1 mouse cellular context compared by ENCODE assay signal in the genomic region with DNA sequence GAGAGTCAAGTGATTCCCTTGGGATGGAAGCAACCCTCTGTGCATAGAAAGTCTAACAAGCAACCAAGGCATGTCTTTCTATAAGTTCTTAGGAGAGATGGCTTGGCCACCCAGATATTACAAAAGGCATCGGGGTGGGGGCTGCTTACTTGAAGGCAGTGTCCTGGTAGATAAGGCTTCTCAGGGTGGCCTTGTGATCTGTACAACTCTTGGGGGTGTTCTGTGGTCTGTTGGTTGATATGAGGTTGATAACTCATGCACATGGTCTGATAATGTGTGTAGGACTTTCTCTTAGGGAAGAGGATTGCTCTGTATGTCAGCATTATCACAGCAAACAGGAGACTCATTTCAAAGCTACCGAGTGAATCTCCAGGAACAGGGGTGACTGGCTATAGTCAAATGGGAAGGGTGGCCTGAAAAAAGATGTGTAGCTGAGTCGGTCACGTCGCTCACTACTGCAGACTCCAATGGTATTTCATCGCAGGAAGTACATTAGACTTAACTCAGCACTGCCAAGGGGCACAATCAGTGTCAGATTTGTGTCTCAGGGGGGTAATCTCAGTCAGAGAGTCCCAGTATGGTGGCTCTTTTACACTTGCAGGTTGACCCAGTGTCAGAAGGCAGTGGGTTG.
TF ChIP-seq lines count a peak whose summit lies in the region.

No protein-coding gene starts in this region.

TF ChIP-seq in MEL, 35 proteins besides CTCF, POLR2A, EP300 and RAD21:
- TF ChIP-seq JUND (IDR thresholded peaks at IDR 0.05; ENCODE audit: low read depth, low read length) (no peak), USF1 (IDR thresholded peaks at IDR 0.05; ENCODE audit: low read depth, low read length) (peak; percentile 55), ZKSCAN1 (IDR thresholded peaks at IDR 0.05; ENCODE audit: low read depth, low read length) (no peak), NELFE (IDR thresholded peaks at IDR 0.05; ENCODE audit: low read depth, low read length) (no peak), MEF2A (IDR thresholded peaks at IDR 0.05; ENCODE audit: extremely low read depth, insufficient replicate concordance, low read depth, low read length, poor library complexity, severe bottlenecking) (no peak), MAZ (IDR thresholded peaks at IDR 0.05; ENCODE audit: low read depth, low read length) (peak; percentile 87), CHD1 (IDR thresholded peaks at IDR 0.05; ENCODE audit: low read depth, low read length) (no peak), SIN3A (IDR thresholded peaks at IDR 0.05; ENCODE audit: low read length) (peak; percentile 73), KAT2A (conservative IDR thresholded peaks at IDR 0.05; ENCODE audit: low read depth, low read length) (no peak), ELF1 (IDR thresholded peaks at IDR 0.05; ENCODE audit: low read depth, low read length) (no peak), MYC (IDR thresholded peaks at IDR 0.05; ENCODE audit: low read depth, low read length) (peak; percentile 73; the same call in 1 of the 2 replicates), TCF12 (IDR thresholded peaks at IDR 0.05; ENCODE audit: low read depth, low read length) (peak; percentile 90), SMC3 (IDR thresholded peaks at IDR 0.05; ENCODE audit: low read depth, low read length) (no peak), POLR2AphosphoS2 (IDR thresholded peaks at IDR 0.05; ENCODE audit: low read length) (no peak), RCOR1 (IDR thresholded peaks at IDR 0.05; ENCODE audit: low read depth, low read length) (peak; percentile 90), MYB (IDR thresholded peaks at IDR 0.05; ENCODE audit: low read depth, low read length) (no peak), TAL1 (IDR thresholded peaks at IDR 0.05; ENCODE audit: low read length) (peak; percentile 51), CHD2 (IDR thresholded peaks at IDR 0.05; ENCODE audit: low read length) (no peak; the same call in 1 of the 2 replicates), BHLHE40 (IDR thresholded peaks at IDR 0.05; ENCODE audit: borderline replicate concordance, low read depth, low read length) (peak; percentile 49; the same call in 1 of the 2 replicates), POLR2AphosphoS5 (IDR thresholded peaks at IDR 0.05; ENCODE audit: borderline replicate concordance, low read depth, low read length) (no peak), ETS1 (IDR thresholded peaks at IDR 0.05; ENCODE audit: low read depth, low read length) (peak; percentile 77; the same call in 1 of the 2 replicates), MAX (IDR thresholded peaks at IDR 0.05; ENCODE audit: low read length) (no peak), USF2 (IDR thresholded peaks at IDR 0.05; ENCODE audit: borderline replicate concordance in 1 of 2, insufficient read depth in 1 of 2, low read depth in 1 of 2, low read length in 2 of 2) (no peak), MXI1 (IDR thresholded peaks at IDR 0.05; ENCODE audit: low read depth, low read length) (no peak; the same call in 1 of the 2 replicates), GATA1 (IDR thresholded peaks at IDR 0.05; ENCODE audit: low read depth, low read length) (peak; percentile 93), MAFK (IDR thresholded peaks at IDR 0.05; ENCODE audit: borderline replicate concordance, low read depth, low read length) (0 out of 2 replicates have a peak, but pooled peaks have one; percentile 24), GABPA (IDR thresholded peaks at IDR 0.05; ENCODE audit: low read depth, low read length) (no peak), HCFC1 (IDR thresholded peaks at IDR 0.05; ENCODE audit: low read depth, low read length) (no peak)
TF ChIP-seq in MEL: peak in this region for 11.
